Mouse (Mus musculus) adrenal gland, postnatal 25 days (tissue): ENCODE results near the gene Ripor3. TPM values are rescaled to one million over a fixed set of nuclear protein-coding genes. Genes with fewer than 3 reads are reported as not detected.

Experiments used
- DNase-seq: peaks from one replicate; pipeline ENCODE4 v3.0.0; 2021; ENCODE audit warnings: mixed read lengths
- total RNA-seq: library from RNA; stranded (reverse); gene quantifications from 2 replicates; pipeline ENCODE4 v1.2.3, GENCODE M21; 2021

Ripor3 gene
- total RNA-seq, 1 experiment from 2014 or later, result 2.1 TPM

DNA sequence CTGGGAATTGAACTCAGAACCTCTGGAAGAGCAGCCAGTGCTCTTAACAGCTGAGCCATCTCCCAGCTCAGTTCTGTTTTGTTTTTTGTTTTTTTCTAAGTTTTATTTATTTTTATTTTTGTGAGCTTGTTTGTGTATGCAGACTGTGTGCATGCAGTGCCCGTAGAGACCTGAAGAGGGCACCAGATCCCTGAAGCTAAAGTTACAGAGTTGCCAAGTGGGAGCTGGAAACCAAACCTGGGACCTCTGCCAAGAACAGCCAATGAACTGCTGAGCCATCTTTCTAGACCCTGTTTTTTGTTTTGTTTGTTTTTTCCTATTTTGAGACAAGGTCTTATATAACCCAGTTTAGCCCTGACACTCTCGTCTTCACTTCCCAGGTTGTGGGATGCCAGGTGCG is 18.0 kb upstream of the Ripor3 start:
- DNase-seq, result no peak

DNA sequence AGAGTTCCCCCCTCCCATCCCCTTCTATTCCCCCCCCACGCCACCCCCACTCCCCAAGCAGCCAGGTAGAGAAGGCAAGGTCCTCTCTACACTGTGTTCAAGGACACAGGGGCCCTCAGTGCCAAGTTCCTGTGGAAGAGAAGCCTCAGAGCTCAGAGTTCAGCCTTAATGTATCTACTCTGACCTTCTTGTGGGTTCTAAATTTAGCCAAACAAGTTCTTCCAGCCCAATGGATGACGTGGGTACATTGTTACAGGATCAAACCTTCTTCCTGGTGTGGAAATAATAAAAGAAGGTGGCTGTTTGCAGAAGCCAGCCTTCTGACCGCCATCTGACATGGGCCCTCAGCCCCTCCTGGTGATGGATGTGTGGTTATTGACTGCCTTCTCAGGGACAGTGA is 16.0 kb upstream of the Ripor3 start:
- DNase-seq, result no peak

DNA sequence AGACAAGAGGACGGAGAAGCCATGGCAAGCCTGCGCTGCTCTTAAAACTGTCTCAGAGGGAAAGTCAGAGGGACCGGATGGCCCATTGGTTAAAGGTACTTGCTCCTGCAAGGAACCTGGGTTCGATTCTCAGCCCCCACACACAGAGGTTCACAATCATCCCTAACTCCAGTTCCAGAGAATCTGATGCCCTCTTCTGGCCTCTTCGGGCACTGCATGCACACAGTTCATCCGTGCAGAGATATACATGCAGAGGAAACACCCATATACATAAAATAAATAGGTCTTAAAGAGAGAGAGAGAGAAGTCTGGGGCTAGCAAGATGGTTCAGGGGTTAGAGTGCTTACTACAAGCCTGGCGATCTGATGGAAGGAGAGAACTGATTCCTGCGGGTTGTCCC is 15.5 kb upstream of the Ripor3 start:
- DNase-seq, result no peak

DNA sequence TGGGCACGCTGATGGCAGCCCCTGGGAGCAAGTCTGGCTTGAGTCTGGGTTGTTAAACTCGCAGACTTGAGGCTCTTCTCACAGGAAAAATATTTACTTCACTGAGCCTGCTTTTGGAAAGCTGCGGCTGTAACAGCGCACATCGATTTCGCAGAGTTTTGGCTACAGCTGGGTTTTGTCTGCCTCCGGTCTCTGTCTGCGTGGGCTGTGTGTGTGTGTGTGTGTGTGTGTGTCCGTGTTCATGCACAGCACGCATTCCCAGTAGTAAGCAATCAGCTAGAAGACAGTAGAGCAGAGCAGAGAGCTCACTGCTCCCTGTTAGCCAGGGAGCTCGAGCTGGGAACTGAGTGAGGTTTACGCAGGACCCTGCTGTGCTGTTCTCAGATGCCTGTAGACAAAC is 14.8 kb upstream of the Ripor3 start:
- no peak for DNase-seq

DNA sequence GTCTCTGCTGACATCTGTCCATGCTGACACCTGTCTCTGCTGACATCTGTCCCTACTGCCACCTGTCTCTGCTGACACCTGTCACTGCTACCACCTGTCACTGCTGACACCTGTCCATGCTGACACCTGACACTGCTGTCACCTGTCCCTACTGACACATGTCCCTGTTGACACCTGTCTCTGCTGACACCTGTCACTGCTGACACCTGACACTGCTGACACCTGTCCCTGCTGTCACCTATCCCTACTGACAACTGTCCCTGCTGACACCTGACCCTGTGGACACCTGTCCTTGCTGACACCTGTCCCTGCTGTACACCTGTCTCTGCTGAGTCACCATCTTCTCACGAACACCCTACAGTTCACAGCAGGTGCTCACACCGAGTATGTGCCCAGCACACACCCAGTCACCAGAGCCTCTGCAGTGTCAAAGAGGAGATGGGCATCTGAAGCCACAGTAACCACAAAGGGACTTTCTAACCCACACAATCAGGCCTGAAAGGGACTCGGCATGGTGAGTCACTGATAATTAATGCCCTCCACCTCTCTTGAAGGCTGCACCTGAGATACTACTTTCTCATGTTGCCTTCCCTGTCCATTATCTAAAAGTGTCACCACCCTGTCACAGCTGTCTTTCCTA is 13.5 kb upstream of the Ripor3 start:
- no peak for DNase-seq

DNA sequence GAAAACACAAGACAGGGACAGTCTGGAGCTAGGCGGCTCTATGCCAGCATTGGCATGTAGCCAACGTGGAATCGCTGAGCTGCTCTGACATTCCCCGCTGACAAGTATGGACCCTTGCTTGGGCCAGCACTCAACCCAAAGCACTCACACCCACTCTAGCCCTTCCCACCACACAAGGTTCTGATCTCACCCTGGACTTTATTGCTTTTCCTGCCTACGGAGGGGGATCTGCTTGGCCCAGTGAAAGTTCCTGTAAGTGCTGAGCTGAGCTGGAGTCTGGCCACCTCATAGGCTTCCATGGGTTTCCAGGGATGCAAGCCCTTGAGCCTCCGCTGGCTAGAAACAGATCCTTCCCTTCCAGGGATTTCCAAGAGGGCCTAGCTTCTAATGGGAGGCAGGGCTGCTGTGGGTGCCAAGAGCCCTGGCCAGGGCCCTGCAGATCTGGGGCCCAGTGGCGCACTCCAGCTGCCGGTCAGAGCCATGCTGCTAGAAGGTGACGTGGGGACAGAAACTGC is 8.8 kb upstream of the Ripor3 start:
- peak; percentile 61 for DNase-seq

DNA sequence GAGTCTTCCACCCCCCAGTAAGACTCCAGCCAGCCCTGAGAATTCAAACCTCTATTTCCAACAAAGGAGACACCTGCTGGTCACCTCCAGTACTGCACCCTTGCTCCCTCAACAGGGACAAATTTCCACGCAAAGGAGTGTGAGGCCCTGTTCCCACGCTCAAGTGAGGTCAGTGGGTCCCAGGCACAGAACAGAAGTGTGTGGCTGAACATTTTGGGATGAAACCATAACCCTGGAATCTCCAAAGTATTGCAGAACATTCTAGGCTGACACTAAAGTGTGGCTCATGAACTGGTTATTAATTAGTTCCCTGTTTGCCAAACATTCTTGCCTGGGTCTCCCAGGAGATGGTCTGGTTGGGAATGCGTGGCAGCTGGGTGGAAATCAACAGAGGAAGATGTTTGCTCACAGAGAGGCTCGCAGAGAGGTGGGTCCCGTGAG is 6.6 kb upstream of the Ripor3 start:
- peak; percentile 71 for DNase-seq

DNA sequence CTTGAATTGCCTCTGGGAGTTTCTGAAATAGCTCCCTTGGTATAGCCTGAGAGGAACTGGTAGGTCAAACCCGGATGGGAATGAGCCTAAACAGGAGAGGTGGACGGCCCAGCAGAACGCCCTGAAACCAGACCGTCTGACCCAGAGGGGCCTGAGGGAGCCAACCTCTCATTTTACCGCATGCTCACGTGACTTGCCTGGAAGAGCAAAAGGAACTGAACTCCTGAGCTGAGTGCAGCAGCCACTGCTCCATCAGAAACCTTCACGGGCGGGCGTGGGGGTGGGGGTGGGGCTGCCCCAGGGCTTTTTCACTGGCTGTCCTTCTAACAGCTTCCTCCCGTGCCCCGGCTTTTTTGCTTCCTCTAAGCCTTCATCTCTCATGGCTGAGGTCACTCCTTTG is 475 bp upstream of the Ripor3 start:
- DNase-seq, result no peak

DNA sequence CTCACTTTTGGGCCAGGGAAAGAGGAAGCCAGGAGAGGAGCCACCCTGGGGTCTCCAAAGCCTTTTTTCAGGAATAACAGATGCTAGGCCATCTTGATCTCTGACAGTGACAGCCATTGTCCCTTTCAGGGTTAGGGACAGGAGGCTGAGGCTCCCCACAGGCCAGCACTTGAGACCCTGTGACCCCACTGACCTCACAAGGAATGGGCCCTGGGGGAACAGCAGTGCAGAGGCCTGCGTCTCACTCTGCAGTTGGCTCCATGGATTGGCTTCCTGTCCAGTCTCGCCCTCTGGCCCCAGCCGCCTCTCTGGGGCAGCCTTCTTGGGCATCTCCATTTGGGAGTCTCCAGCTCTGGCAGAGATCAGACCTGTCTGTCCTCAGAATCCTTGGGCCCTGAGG is 2.3 kb downstream of the Ripor3 start:
- DNase-seq, result no peak

DNA sequence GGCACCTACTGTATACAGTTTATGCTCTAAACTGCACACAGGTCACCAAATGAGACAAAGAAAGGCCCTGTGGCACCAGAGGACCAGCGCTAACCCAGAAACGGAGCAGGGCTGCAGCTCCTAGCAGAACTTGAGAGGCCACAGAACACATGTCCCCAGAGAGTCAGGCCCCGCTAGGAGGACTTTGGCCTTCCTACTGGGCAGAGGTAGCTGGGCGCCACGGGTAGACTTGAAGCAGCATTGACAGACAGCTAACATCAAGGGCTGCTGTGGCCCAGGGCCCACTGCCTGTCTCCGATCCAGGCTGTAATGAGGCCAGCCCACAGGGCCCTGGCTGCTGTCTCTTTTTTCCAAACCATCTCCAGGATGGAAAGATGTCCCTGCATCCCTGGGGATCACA is 3.9 kb downstream of the Ripor3 start:
- DNase-seq, result no peak

DNA sequence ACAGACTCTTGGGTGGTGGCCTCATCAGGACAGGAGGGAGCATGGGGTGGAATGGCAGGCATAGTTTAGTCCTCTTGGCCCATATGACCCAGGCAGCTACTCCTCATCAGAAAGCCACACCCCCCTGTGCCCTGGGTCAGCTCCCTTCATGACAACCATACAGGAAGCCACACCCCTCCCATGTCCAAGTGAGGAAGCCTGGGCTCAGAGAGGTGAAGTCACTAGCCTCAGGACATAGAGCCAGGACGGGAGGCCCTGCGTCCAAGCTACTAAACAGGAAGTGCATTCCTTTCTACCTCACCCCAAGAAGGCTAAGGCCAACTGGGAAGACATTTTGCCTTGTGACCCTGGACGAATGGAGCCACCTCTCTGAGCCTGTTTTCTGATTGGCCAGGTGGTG is 4.8 kb downstream of the Ripor3 start:
- no peak for DNase-seq

DNA sequence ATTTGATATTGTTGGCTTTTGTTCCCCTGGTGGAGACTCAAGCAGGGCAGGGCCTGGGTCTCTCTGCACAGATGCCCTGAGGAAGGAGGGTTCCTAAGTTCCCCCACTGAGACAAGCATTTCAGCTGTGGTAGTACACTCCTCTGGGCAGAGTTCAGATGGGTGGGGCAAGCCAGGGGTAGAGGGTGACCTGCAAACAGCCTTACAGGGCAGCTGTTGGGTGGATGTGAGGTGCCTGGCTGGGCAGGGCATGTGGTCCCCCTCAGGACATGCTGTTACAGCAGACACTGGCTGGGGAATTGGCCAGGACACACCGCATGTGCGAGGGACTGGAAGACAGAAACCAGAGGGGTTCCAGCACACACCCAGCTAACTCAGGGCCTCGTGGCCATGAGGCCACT is 5.4 kb downstream of the Ripor3 start:
- DNase-seq, result no peak

DNA sequence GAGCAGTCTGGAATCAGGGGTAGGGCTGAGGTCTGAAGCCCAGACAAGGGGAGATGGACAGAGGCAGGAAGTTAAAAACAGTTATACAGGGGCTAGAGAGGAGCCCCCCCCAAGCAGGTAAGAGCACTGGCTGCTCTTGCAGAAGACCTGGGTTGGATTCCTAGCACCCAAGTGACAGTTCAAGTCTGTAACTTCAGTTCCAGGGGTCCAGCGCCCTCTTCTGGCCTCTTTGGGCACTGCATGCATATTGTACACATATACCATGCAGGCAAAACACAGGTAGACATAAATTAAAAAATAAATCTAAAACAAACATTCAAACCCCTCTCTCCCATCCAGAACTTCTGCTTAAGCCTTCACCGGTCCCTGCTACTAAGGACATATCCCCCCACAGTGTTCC is 6.0 kb downstream of the Ripor3 start:
- no peak for DNase-seq

DNA sequence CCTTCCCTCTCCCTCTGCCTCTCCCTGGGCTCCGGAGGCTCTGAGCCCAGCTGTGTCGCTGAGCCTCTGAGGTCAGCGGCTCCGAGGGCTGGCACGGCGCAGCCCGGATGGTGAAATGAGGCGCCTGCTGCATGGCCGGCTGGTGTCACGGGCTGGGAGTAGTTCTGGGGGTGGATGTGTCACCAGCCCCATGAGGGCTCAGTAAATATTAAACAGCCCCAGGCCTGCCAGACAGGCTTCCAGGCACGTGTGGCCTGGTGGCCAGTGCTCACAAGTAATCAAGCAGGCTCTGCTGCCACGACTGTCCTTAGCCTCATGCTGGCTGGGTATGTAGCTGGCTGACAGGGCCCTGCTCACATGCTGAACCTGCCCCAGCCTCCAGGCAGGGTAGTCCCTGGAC is 7.0 kb downstream of the Ripor3 start:
- no peak for DNase-seq

DNA sequence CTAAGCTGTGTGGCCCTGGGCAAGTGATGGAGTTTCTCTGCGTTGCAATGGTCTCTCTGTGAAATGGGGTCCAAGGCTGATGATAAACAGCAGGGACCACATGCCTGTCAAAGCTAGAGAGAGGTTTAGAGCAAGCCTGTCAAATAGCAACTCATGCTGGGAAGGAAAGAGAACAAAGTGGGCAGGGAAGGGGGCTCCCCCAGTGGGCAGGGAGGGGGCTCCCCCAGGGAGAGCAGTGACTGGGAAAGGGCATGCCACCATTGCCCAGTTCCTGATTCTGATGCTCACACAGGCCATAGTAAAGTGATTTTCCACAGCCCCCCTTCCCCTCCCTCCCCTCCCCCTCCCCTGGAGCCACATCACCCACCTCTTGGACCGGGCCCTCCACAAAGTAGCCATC is 7.5 kb downstream of the Ripor3 start:
- DNase-seq, result no peak

DNA sequence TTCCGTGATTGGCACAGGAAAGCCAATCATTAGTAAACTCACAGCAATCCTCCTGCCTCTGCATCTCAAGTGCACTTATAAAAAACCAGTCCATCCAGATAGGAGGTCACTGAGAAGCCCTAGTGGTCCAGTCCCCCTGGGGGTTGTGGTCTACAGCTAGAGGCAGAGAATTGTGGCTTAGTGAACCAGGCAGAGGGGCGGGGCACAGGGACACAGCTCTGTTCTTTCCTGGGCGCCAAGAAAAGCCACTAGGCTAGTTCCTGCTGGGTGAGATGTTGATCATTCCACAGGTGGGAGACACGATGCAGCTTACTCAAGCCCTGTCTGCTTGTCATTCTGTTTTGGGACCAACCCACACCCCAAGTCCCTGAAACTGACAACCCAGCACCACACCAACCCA is 8.2 kb downstream of the Ripor3 start:
- no peak for DNase-seq

DNA sequence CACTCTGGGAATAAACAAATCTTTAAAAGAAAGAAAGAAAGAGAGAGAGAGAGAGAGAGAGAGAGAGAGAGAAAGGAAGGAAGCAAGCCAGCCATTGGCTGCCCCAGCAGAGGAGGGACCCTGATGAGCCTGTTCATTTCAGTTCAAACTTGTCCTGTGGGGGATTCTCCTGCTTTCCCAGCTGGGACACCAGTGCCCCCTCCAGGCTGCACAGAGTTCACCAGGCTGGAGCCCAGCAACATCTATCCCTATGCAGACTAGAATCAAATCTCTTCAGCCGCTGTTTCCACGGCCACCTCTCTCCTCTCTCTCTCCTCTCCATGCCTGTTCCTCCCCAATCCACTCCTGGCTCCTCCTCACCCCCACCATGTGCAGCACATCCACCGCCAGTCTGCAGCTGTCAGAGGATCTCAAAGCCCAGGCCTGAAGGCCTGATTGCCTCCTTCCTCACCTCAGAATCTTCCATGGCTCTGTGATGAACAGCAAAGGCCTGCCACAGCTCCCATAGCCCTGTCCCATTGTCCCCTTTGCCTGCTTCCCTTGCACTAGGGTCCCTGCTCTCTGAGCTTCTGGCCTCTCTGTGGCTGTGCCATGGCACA is 11.2 kb downstream of the Ripor3 start:
- no peak for DNase-seq

DNA sequence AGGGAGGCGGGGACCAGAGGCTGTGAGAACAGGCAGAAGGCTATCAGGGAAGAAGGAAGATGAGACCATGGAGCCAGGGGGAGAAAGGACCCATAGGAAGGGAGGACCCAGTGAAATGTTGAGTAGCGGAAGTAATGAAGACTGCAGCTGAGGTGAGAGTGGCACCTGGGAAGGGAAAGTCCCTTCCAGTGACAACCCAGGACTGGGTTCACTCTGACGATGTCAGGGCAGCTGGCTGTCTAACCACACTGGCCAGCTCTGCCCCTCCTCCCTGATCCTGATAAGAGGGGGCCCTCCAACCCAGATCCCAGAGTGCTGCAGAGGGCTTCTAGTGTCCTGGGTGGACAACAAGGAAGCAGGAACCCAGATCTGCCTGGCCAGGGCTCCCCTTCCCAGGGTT is 12.9 kb downstream of the Ripor3 start:
- no peak for DNase-seq

DNA sequence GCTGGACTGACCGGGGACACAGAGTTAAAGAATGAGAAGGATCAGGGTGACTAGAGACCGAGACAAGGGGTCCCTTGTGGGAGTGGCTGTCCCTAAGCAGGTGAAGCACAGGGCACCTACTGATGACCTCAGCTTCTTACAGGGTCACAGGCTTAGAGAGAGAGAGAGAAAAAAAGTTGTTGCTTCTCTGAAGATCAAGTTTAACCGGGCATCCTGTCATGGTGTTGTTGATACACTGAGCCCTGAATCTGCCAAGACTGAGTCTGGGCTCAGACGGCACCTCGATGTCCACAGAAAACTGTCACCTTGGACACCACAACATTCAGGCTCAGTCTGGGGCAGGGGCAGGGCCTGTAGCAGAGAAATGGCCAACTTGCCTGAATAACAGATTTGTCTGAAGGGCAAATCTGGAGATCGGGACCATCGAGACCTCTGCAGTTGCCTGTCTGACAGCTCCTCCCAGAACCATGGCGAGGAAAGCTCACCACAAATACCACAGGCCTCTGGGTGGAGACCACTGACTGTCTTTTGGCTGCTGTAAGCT is 13.7 kb downstream of the Ripor3 start:
- no peak for DNase-seq

DNA sequence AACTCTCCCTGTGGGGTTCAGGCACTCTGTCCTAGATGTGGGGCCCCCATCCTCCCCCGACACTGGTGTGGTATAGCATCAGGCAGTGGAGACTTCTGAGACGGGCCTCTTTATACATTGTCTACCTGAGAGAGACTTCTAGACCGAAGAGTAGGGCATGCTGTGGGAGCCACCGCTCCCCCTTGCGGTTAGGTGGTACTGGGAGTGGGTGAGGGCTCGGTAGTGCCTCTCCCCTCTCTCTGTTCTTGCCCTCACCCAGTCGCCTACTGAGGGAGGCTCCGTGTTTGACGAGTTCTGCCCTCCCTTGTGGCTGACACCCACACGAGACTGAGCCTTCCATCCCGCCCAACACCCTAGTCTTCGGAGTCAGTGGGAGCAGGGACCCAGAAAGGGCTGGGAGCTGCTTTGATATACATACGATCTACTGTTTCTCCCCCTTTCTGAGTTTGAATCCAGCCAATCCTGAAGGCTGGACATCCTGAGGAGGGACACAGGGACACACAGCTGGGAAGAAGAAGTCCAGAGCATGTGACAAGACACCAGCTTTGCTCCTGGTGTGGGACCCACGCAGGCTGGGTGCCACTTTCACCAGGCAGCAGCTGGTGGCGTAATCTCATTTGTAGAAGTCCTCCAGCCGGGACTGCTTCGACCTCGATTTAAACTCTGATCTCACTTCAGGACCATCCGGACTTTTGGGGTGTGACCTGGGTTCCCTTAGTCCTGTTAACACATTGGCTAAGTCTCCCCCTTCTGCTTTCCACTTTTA is 14.4 kb downstream of the Ripor3 start:
- no peak for DNase-seq

DNA sequence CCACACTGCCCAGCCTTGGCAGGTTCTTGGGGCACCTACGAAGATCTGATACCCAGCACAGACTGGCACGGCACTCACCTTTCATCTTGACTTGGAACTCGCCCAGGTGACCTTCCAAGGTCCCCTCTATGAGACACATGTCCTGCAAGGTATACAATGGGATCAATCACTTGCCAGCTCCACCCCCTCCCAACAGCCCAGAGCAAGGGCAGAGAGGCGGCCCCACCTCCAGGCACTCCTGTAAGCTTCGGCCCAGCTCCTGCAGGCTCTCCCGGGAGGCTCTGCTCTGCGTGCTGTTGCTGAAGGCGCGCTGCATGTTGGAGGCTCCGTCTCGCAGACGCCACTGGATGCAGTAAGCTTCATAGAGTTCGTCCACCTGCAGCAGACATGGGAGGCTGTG is 17.2 kb downstream of the Ripor3 start:
- no peak for DNase-seq

DNA sequence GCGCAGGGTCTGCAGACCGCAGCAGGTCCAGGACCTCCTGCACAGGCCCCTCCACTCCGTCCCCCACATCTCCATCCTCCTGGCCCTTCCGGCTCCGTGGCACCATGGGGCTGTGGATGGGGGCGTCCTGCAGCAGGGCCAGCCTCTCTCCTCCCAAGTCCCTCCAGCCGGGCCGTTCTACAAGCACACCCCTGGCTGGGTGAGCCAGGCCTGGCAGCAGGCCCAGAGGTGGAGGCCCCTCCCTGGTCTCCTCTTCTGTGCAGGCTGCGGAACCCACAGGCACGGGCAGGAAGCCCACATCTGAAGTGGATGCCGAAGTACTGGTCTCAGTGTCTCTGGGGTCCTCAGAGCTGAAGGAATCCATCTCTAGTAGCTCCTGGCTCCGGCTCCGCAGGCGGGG is 21.1 kb downstream of the Ripor3 start:
- no peak for DNase-seq

DNA sequence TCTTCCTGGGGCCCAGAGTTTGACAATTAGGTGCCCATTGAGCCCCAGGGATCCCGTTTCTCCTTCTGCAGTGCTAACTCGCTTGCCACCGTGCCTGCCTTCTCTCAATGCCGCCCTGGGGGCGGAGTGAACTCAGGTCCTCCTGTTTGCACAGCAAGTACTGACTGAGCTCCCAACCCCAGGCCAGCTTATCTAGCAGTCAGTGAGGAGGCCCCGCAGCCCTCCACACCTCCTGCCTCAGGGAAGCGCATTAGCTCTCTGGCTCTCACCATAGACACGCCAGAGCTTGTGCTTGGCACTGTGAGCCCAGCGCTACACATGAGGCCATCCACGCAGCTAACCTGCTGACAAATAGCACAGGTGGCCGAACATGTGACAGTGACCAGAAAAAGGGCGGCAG is 22.8 kb downstream of the Ripor3 start:
- no peak for DNase-seq
